Mouse (Mus musculus) adrenal gland, adult (tissue): ENCODE measurements around the gene Odr4.

Experiments used
- DNase-seq, 2 experiments: peaks; one replicate each; pipeline ENCODE4 v3.0.0; 2022 to 2023; ENCODE audit warnings: low spot score in 1 of 2; ENCODE audit not compliant: inconsistent age in 2 of 2

Gene Odr4

GRCm38 (mm10) chr1:150319205-150319604 lies 73.7 kb downstream of the Odr4 start, which contains the start of gene Pdc:
Gene Pdc (plus strand): TSS chr1:150319417.
- no peak for DNase-seq
